Mouse (Mus musculus): ENCODE measurements at regions not wholly inside any gene's neighbourhood (a gene's known extent, or its start where the extent isn't known, plus 50 kb on each side); places are given as distances from the start of the nearest gene placed in this dataset.

- DNase-seq (ENCODE audit: low spot score), result no peak
- Histone ChIP-seq H3K9me3 (0 out of 2 replicates have a peak, but pooled peaks cover 4% of the 10 kb centered on the region), H3K27me3 (ENCODE audit: insufficient read depth, poor library complexity, severe bottlenecking) (peaks cover 82% of the 10 kb centered on the region), H3K4me3 (no peak overlapping the region), H3K4me1 (replicated peaks) (peaks cover 38% of the 10 kb centered on the region), H3K36me3 (no peaks in the 10 kb centered on the region), H3K27ac (no peak overlapping the region)
- 37% methylated on average over 6 of the region's 6 CpGs for WGBS
Measured at GRCm38 (mm10) chr8:125338222-125338621, 231.4 kb downstream of the Sipa1l2 start.

GRCm38 (mm10) chr8:125337444-125338077 lies 232.0 kb downstream of the Sipa1l2 start:
- no peak for DNase-seq (ENCODE audit: low spot score)
- Histone ChIP-seq H3K27me3 (ENCODE audit: insufficient read depth, poor library complexity, severe bottlenecking) (peaks cover 86% of the 10 kb centered on the region), H3K36me3 (no peaks in the 10 kb centered on the region), H3K27ac (no peak overlapping the region), H3K4me3 (no peak overlapping the region), H3K4me1 (replicated peaks) (peaks cover 34% of the 10 kb centered on the region), H3K9me3 (0 out of 2 replicates have a peak, but pooled peaks cover 7% of the 10 kb centered on the region)
- 73% methylated on average over 18 of the region's 18 CpGs for WGBS

GRCm38 (mm10) chr8:125336799-125337198 lies 232.8 kb downstream of the Sipa1l2 start:
- Histone ChIP-seq H3K27ac (peak overlapping the region; percentile 13; the same call in 1 of the 2 replicates), H3K9me3 (0 out of 2 replicates have a peak, but pooled peaks cover 7% of the 10 kb centered on the region), H3K4me3 (no peak overlapping the region), H3K4me1 (replicated peaks) (peaks cover 31% of the 10 kb centered on the region), H3K36me3 (no peaks in the 10 kb centered on the region), H3K27me3 (ENCODE audit: insufficient read depth, poor library complexity, severe bottlenecking) (peaks cover 81% of the 10 kb centered on the region)
- DNase-seq (ENCODE audit: low spot score), result no peak
- 29% methylated on average over 3 of the region's 3 CpGs for WGBS

- Histone ChIP-seq H3K36me3 (no peaks in the 10 kb centered on the region), H3K9me3 (0 out of 2 replicates have a peak, but pooled peaks cover 7% of the 10 kb centered on the region), H3K4me1 (replicated peaks) (peaks cover 35% of the 10 kb centered on the region), H3K27me3 (ENCODE audit: insufficient read depth, poor library complexity, severe bottlenecking) (peaks cover 74% of the 10 kb centered on the region), H3K27ac (0 out of 2 replicates have a peak overlapping the region, but pooled peaks have one; percentile 56), H3K4me3 (no peak overlapping the region)
- peak; percentile 42 for DNase-seq (ENCODE audit: low spot score)
- WGBS, result 41% methylated on average over 28 of the region's 28 CpGs
Measured at GRCm38 (mm10) chr8:125335575-125336370, 233.8 kb downstream of the Sipa1l2 start.

GRCm38 (mm10) chr8:125335171-125335570 lies 234.4 kb downstream of the Sipa1l2 start:
- 44% methylated on average over 6 of the region's 6 CpGs for WGBS
- Histone ChIP-seq H3K4me1 (replicated peaks) (peaks cover 40% of the 10 kb centered on the region), H3K27me3 (ENCODE audit: insufficient read depth, poor library complexity, severe bottlenecking) (peaks cover 68% of the 10 kb centered on the region), H3K27ac (peak overlapping the region; percentile 56; the same call in 1 of the 2 replicates), H3K9me3 (0 out of 2 replicates have a peak, but pooled peaks cover 7% of the 10 kb centered on the region), H3K4me3 (no peak overlapping the region), H3K36me3 (no peaks in the 10 kb centered on the region)
- DNase-seq (ENCODE audit: low spot score), result no peak

- Histone ChIP-seq H3K9me3 (0 out of 2 replicates have a peak, but pooled peaks cover 7% of the 10 kb centered on the region), H3K36me3 (no peaks in the 10 kb centered on the region), H3K27me3 (ENCODE audit: insufficient read depth, poor library complexity, severe bottlenecking) (peaks cover 64% of the 10 kb centered on the region), H3K4me1 (replicated peaks) (peaks cover 38% of the 10 kb centered on the region), H3K27ac (no peak overlapping the region), H3K4me3 (no peak overlapping the region)
- no peak for DNase-seq (ENCODE audit: low spot score)
- WGBS, result 69% methylated on average over 6 of the region's 6 CpGs
Measured at GRCm38 (mm10) chr8:125330638-125331037, 239.0 kb downstream of the Sipa1l2 start.

- no peak for DNase-seq (ENCODE audit: low spot score)
- no peaks in the 10 kb centered on the region for H3K36me3 ChIP-seq
- H3K27me3 ChIP-seq (ENCODE audit: insufficient read depth, poor library complexity, severe bottlenecking), result peaks cover 49% of the 10 kb centered on the region
- no peak overlapping the region for H3K4me3 ChIP-seq
- H3K4me1 ChIP-seq (replicated peaks), result peaks cover 29% of the 10 kb centered on the region
- 82% methylated on average over 4 of the region's 4 CpGs for WGBS
- H3K27ac ChIP-seq, result no peak overlapping the region
- 0 out of 2 replicates have a peak, but pooled peaks cover 4% of the 10 kb centered on the region for H3K9me3 ChIP-seq
Measured at GRCm38 (mm10) chr8:125328650-125329049, 241.0 kb downstream of the Sipa1l2 start.

- peaks cover 29% of the 10 kb centered on the region for H3K4me1 ChIP-seq (replicated peaks)
- no peaks in the 10 kb centered on the region for H3K9me3 ChIP-seq
- H3K36me3 ChIP-seq, result no peaks in the 10 kb centered on the region
- H3K27me3 ChIP-seq (ENCODE audit: insufficient read depth, poor library complexity, severe bottlenecking), result peaks cover 40% of the 10 kb centered on the region
- peak overlapping the region; percentile 53 for H3K27ac ChIP-seq
- H3K4me3 ChIP-seq, result no peak overlapping the region
- DNase-seq (ENCODE audit: low spot score), result no peak
- 66% methylated on average over 13 of the region's 13 CpGs for WGBS
Measured at GRCm38 (mm10) chr8:125327551-125328262, 241.9 kb downstream of the Sipa1l2 start.

GRCm38 (mm10) chr8:125327006-125327405 lies 242.6 kb downstream of the Sipa1l2 start:
- Histone ChIP-seq H3K4me3 (no peak overlapping the region), H3K9me3 (no peaks in the 10 kb centered on the region), H3K36me3 (no peaks in the 10 kb centered on the region), H3K4me1 (replicated peaks) (peaks cover 29% of the 10 kb centered on the region), H3K27me3 (ENCODE audit: insufficient read depth, poor library complexity, severe bottlenecking) (peaks cover 40% of the 10 kb centered on the region), H3K27ac (no peak overlapping the region)
- 78% methylated on average over 6 of the region's 6 CpGs for WGBS
- DNase-seq (ENCODE audit: low spot score), result no peak

GRCm38 (mm10) chr8:125325736-125326135 lies 243.9 kb downstream of the Sipa1l2 start:
- whole genome bisulfite sequencing, result 87% methylated on average over 6 of the region's 6 CpGs
- Histone ChIP-seq H3K9me3 (no peaks in the 10 kb centered on the region), H3K4me1 (replicated peaks) (peaks cover 25% of the 10 kb centered on the region), H3K4me3 (no peak overlapping the region), H3K36me3 (no peaks in the 10 kb centered on the region), H3K27me3 (ENCODE audit: insufficient read depth, poor library complexity, severe bottlenecking) (peaks cover 40% of the 10 kb centered on the region), H3K27ac (no peak overlapping the region)
- no peak for DNase-seq (ENCODE audit: low spot score)

GRCm38 (mm10) chr8:125322561-125322960 lies 247.0 kb downstream of the Sipa1l2 start:
- H3K27me3 ChIP-seq (ENCODE audit: insufficient read depth, poor library complexity, severe bottlenecking), result peaks cover 24% of the 10 kb centered on the region
- no peaks in the 10 kb centered on the region for H3K9me3 ChIP-seq
- DNase-seq (ENCODE audit: low spot score), result no peak
- no peak overlapping the region for H3K4me3 ChIP-seq
- H3K4me1 ChIP-seq (replicated peaks), result peaks cover 14% of the 10 kb centered on the region; the same call in 1 of the 2 replicates
- 87% methylated on average over 3 of the region's 3 CpGs for WGBS
- no peak overlapping the region for H3K27ac ChIP-seq
- H3K36me3 ChIP-seq, result no peaks in the 10 kb centered on the region

GRCm38 (mm10) chr8:125317584-125317991 lies 252.0 kb downstream of the Sipa1l2 start:
- Histone ChIP-seq H3K4me1 (replicated peaks) (peaks cover 24% of the 10 kb centered on the region), H3K27ac (no peak overlapping the region), H3K9me3 (no peaks in the 10 kb centered on the region), H3K27me3 (ENCODE audit: insufficient read depth, poor library complexity, severe bottlenecking) (peaks cover 8% of the 10 kb centered on the region), H3K36me3 (no peaks in the 10 kb centered on the region), H3K4me3 (no peak overlapping the region)
- WGBS, result 95% methylated on average over 6 of the region's 6 CpGs
- DNase-seq (ENCODE audit: low spot score), result no peak
